Mouse (Mus musculus) forebrain, embryonic 14.5 days (tissue): ENCODE results near the gene Kcnb1. TPM values are rescaled to one million over a fixed set of nuclear protein-coding genes. Genes with fewer than 3 reads are reported as not detected.
A peak's percentile ranks its signal among the peaks of the same experiment; 100 is the strongest.

Experiments
- ATAC-seq: fragments of 200-750 bp; cut with Nextera tagmentation; 2 replicates; pipeline ENCODE4 v1.8.0; 2017; ENCODE audit warnings: mild to moderate bottlenecking, moderate library complexity
- DNase-seq: peaks from one replicate; pipeline ENCODE4 v3.0.0-alpha.2; 2015; ENCODE audit warnings: low spot score
- H3K27ac ChIP-seq: fragments of 300-500 bp; sonication (generic); 2 replicates; pipeline ENCODE4 v1.5.1; 2014; ENCODE audit warnings: low read depth, mild to moderate bottlenecking, control low read depth, low read length, moderate library complexity
- H3K27me3 ChIP-seq: fragments of 300-500 bp; sonication (generic); replicated peaks from 2 replicates; pipeline ENCODE4 v1.6.1; 2014; ENCODE audit warnings: low read length, control low read depth, mixed read lengths; ENCODE audit not compliant: control insufficient read depth, insufficient read depth
- H3K36me3 ChIP-seq: fragments of 300-500 bp; sonication (generic); 2 replicates; pipeline ENCODE4 v1.6.1; 2014; ENCODE audit warnings: low read length, control low read depth; ENCODE audit not compliant: control insufficient read depth, insufficient read depth
- H3K4me1 ChIP-seq: fragments of 300-500 bp; sonication (generic); 2 replicates; pipeline ENCODE4 v1.6.1; 2014; ENCODE audit warnings: antibody characterized with exemption, low read length, control low read depth; ENCODE audit not compliant: control insufficient read depth, insufficient read depth
- H3K4me2 ChIP-seq: fragments of 300-500 bp; sonication (generic); 2 replicates; pipeline ENCODE4 v1.6.1; 2014; ENCODE audit warnings: mild to moderate bottlenecking, control low read depth, low read length
- H3K4me3 ChIP-seq: fragments of 300-500 bp; sonication (generic); 2 replicates; pipeline ENCODE4 v1.5.1; 2014; ENCODE audit warnings: low read depth, low read length, control low read depth
- H3K9ac ChIP-seq: fragments of 300-500 bp; sonication (generic); 2 replicates; pipeline ENCODE4 v1.6.1; 2014; ENCODE audit warnings: mild to moderate bottlenecking, low read length, control low read depth, moderate library complexity
- H3K9me3 ChIP-seq: fragments of 300-500 bp; sonication (generic); replicated peaks from 2 replicates; pipeline ENCODE4 v1.6.1; 2016; ENCODE audit warnings: low read length, control low read depth, mixed read lengths; ENCODE audit not compliant: control insufficient read depth
- WGBS: fragments of 180-500 bp; shearing (Covaris S2); extraction: QIAGEN DNeasy Blood & Tissue Kit; methylation state at CpG from one replicate; pipeline ENCODE4 v1.1.7; 2014; 5-methylcytosine and 5-hydroxymethylcytosine counted together
- polyA plus RNA-seq: library from polyadenylated mRNA; unstranded; fragments of >200 nt; fragmentation: Nextera tagmentation; extraction: Ambion mirVana; gene quantifications from 2 replicates; pipeline ENCODE4 v1.2.1, GENCODE M21; 2014

The Kcnb1 gene
- polyA plus RNA-seq, 1 experiment from 2014 or later: 1.6 TPM

GRCm38 (mm10) chr2:167193361-167193760 is 3.4 kb upstream of the Kcnb1 start:
- peaks cover 6% of the 10 kb centered on the region for H3K4me1 ChIP-seq
- H3K9me3 ChIP-seq: no peaks in the 10 kb centered on the region
- H3K4me2 ChIP-seq: no peak overlapping the region
- no peak overlapping the region for H3K9ac ChIP-seq
- no peak overlapping the region for H3K27ac ChIP-seq
- 91% methylated on average over 3 of the region's 3 CpGs for WGBS
- DNase-seq (no peak), ATAC-seq (no peak)
- H3K4me3 ChIP-seq: no peak overlapping the region
- H3K36me3 ChIP-seq: no peaks in the 10 kb centered on the region
- peaks cover 15% of the 10 kb centered on the region; the same call in 1 of the 2 replicates for H3K27me3 ChIP-seq

GRCm38 (mm10) chr2:167189291-167190075 is 472 bp downstream of the Kcnb1 start:
- DNase-seq (peak; percentile 69), ATAC-seq (peak; percentile 61)
- 0 out of 2 replicates have a peak overlapping the region, but pooled peaks have one; percentile 27 for H3K27ac ChIP-seq
- peak overlapping the region; percentile 53 for H3K4me3 ChIP-seq
- H3K4me2 ChIP-seq: peak overlapping the region; percentile 75
- H3K9ac ChIP-seq: peak overlapping the region; percentile 65
- peaks cover 6% of the 10 kb centered on the region for H3K4me1 ChIP-seq
- H3K36me3 ChIP-seq: no peaks in the 10 kb centered on the region
- WGBS: 1% methylated on average over 46 of the region's 91 CpGs
- H3K27me3 ChIP-seq: peaks cover 26% of the 10 kb centered on the region; the same call in 1 of the 2 replicates
- no peaks in the 10 kb centered on the region for H3K9me3 ChIP-seq

- no peaks in the 10 kb centered on the region for H3K36me3 ChIP-seq
- peaks cover 26% of the 10 kb centered on the region; the same call in 1 of the 2 replicates for H3K27me3 ChIP-seq
- H3K27ac ChIP-seq: no peak overlapping the region
- H3K4me3 ChIP-seq: peak overlapping the region; percentile 53
- 24% methylated on average over 63 of the region's 83 CpGs for WGBS
- H3K4me1 ChIP-seq: peaks cover 6% of the 10 kb centered on the region
- H3K9ac ChIP-seq: peak overlapping the region; percentile 65
- peak; percentile 21; the same call in 1 of the 2 replicates for ATAC-seq
- peak; percentile 46 for DNase-seq
- H3K4me2 ChIP-seq: peak overlapping the region; percentile 75
- H3K9me3 ChIP-seq: no peaks in the 10 kb centered on the region
These were observed 1.4 kb downstream of the Kcnb1 start for GRCm38 (mm10) chr2:167188315-167189207.

- Histone ChIP-seq H3K4me1 (peaks cover 6% of the 10 kb centered on the region), H3K27me3 (peaks cover 26% of the 10 kb centered on the region; the same call in 1 of the 2 replicates), H3K36me3 (no peaks in the 10 kb centered on the region), H3K9ac (no peak overlapping the region), H3K4me3 (no peak overlapping the region), H3K27ac (no peak overlapping the region), H3K4me2 (no peak overlapping the region), H3K9me3 (no peaks in the 10 kb centered on the region)
- DNase-seq: no peak
- no peak for ATAC-seq
- WGBS: 82% methylated on average over 5 of the region's 5 CpGs
These were observed 2.8 kb downstream of the Kcnb1 start for GRCm38 (mm10) chr2:167187119-167187518.

DNA sequence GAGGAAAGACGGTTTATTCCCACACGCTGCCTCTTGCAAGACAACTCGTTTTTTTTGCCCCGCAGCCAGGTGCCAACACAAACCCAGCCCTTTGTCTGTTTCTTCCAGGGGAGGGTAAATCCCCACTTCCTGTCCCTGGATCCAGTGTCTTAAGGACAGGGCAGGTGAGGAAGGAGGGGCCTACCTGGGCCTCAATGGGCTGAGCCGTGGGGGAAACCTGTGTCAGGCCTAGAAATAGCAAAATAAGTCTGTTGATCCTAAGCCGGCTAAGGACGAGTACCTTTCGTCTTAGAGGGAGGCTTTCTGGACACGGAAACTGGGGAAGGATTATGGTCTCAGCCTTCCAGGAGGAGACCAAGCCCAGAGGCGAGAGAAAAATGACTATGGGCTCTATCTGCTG is 3.4 kb downstream of the Kcnb1 start:
- no peak for DNase-seq
- 0 out of 2 replicates have a peak overlapping the region, but pooled peaks have one; percentile 5 for H3K9ac ChIP-seq
- no peak overlapping the region for H3K4me3 ChIP-seq
- H3K4me1 ChIP-seq: peaks cover 6% of the 10 kb centered on the region
- no peaks in the 10 kb centered on the region for H3K9me3 ChIP-seq
- H3K27ac ChIP-seq: no peak overlapping the region
- H3K4me2 ChIP-seq: no peak overlapping the region
- no peak for ATAC-seq
- H3K36me3 ChIP-seq: no peaks in the 10 kb centered on the region
- WGBS: 45% methylated on average over 10 of the region's 10 CpGs
- peaks cover 26% of the 10 kb centered on the region; the same call in 1 of the 2 replicates for H3K27me3 ChIP-seq

DNA sequence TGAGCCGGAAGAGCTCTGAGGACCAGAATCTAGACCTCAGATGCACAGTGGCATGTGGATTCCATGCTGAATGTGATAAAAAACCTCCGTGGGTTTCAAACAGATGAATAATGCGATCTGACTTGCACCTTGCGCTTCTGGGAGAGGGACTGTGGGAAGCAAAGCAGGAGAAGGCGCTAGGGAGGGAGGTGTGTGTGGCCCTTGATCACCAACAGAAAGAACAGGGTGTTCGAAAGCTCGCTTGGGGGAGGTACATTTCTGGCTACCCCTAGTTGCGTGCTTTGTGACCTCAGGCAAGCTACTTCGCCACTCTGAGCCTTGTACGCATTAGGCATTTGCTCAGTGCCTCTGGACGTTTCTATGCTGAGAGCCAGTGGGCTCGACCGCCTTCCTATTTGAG is 4.0 kb downstream of the Kcnb1 start:
- DNase-seq: no peak
- no peaks in the 10 kb centered on the region for H3K9me3 ChIP-seq
- no peak overlapping the region for H3K4me2 ChIP-seq
- ATAC-seq: no peak
- H3K36me3 ChIP-seq: no peaks in the 10 kb centered on the region
- WGBS: 63% methylated on average over 13 of the region's 13 CpGs
- peaks cover 6% of the 10 kb centered on the region for H3K4me1 ChIP-seq
- H3K27ac ChIP-seq: no peak overlapping the region
- H3K9ac ChIP-seq: no peak overlapping the region
- no peak overlapping the region for H3K4me3 ChIP-seq
- peaks cover 24% of the 10 kb centered on the region; the same call in 1 of the 2 replicates for H3K27me3 ChIP-seq

DNA sequence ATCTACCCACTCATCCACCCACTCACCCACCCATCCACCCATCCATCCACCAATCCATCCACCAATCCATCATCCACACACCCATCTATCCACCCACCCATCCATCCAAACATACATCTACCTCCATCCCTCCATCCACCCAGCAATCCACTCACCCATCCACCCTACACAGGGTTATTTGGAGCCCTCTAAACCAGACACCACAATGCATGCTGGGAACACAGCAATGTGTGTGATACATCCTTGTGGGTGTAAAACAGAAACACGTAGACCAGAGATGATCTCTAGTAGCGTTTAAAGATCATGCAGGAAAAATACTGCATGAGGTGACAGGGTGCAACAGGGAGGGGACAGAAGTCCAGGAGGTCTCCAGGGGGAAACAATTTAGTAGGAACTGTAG is 4.5 kb downstream of the Kcnb1 start:
- Histone ChIP-seq H3K4me1 (peaks cover 4% of the 10 kb centered on the region), H3K4me2 (no peak overlapping the region), H3K9me3 (no peaks in the 10 kb centered on the region), H3K27me3 (peaks cover 21% of the 10 kb centered on the region; the same call in 1 of the 2 replicates), H3K27ac (no peak overlapping the region), H3K9ac (no peak overlapping the region), H3K36me3 (no peaks in the 10 kb centered on the region), H3K4me3 (no peak overlapping the region)
- ATAC-seq (no peak), DNase-seq (no peak)
- WGBS: 91% methylated on average over 2 of the region's 2 CpGs

DNA sequence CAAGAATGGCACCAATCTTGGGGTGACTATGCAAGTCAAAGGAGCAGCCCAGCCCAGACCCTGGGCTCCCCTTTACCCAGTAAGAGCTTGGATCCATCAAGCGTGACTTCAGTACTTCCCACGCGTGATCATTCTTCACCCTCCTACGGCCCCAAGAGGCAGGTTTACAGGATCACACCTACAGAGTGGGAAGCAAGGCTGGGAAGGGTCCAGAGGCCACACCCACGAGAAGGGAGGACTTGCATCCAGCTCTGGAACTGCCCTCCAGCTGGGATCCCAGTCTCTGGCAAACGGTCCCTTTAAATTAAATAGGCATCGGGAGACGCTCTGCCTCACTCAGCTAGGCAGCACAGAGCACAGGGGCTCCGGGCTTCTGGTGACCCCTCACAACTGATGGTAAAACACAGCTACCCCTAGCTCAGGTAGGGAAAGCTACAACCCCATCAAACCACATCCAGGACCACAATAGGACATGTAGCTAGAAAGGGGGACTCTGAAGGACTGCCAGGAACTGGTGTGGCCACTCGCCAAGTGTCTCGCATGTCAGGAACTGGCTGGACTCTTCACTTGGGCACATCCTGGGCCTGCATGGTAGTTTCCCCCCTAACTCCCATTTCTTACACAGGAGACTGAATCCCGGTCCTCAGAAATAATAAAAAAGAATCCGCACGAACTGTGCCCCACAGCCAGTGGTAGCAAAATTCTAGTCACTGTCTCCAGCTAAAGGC is 8.1 kb downstream of the Kcnb1 start:
- no peak overlapping the region for H3K9ac ChIP-seq
- ATAC-seq: no peak
- H3K4me3 ChIP-seq: no peak overlapping the region
- no peaks in the 10 kb centered on the region for H3K4me1 ChIP-seq
- no peaks in the 10 kb centered on the region for H3K27me3 ChIP-seq
- no peak overlapping the region for H3K27ac ChIP-seq
- 87% methylated on average over 14 of the region's 14 CpGs for WGBS
- H3K36me3 ChIP-seq: no peaks in the 10 kb centered on the region
- no peak for DNase-seq
- no peaks in the 10 kb centered on the region for H3K9me3 ChIP-seq
- no peak overlapping the region for H3K4me2 ChIP-seq
